Mouse (Mus musculus) CD4-positive helper T cell, adult 2 months (primary cell): ENCODE measurements around the gene Fra10ac1.

Experiments used
- DNase-seq: peaks from one replicate; pipeline ENCODE4 v3.0.0-alpha.2; 2012; ENCODE audit warnings: low read depth, missing footprints, low spot score

Fra10ac1 gene

GRCm38 (mm10) chr19:38223905-38224684 lies at the start of gene Fra10ac1:
Gene Fra10ac1, minus strand, starts transcription at chr19:38224156.
- peak; percentile 91 for DNase-seq

- DNase-seq = no peak
These were observed 47.1 kb upstream of the Fra10ac1 start for GRCm38 (mm10) chr19:38271071-38271470.

- DNase-seq = no peak
These were observed 43.5 kb upstream of the Fra10ac1 start for GRCm38 (mm10) chr19:38267469-38267868.

- DNase-seq = no peak
These were observed 41.8 kb upstream of the Fra10ac1 start for GRCm38 (mm10) chr19:38265767-38266166.

- no peak for DNase-seq
These were observed 40.8 kb upstream of the Fra10ac1 start, which contains the start of gene Lgi1 for GRCm38 (mm10) chr19:38264505-38265500. Gene Lgi1, plus strand, starts transcription at chr19:38264536.

GRCm38 (mm10) chr19:38263829-38264504 lies 40.0 kb upstream of the Fra10ac1 start:
- DNase-seq = no peak

GRCm38 (mm10) chr19:38261351-38261750 lies 37.4 kb upstream of the Fra10ac1 start:
- DNase-seq = no peak

GRCm38 (mm10) chr19:38260346-38260745 lies 36.4 kb upstream of the Fra10ac1 start:
- DNase-seq = no peak

GRCm38 (mm10) chr19:38259436-38259835 lies 35.5 kb upstream of the Fra10ac1 start:
- no peak for DNase-seq

GRCm38 (mm10) chr19:38258651-38259065 lies 34.7 kb upstream of the Fra10ac1 start:
- no peak for DNase-seq

GRCm38 (mm10) chr19:38253796-38254195 lies 29.8 kb upstream of the Fra10ac1 start:
- DNase-seq = peak; percentile 61

GRCm38 (mm10) chr19:38249627-38250026 lies 25.7 kb upstream of the Fra10ac1 start:
- no peak for DNase-seq

GRCm38 (mm10) chr19:38246177-38246622 lies 22.2 kb upstream of the Fra10ac1 start:
- DNase-seq = no peak

- no peak for DNase-seq
These were observed 21.6 kb upstream of the Fra10ac1 start for GRCm38 (mm10) chr19:38245361-38246176.

- no peak for DNase-seq
These were observed 20.8 kb upstream of the Fra10ac1 start for GRCm38 (mm10) chr19:38244748-38245147.

GRCm38 (mm10) chr19:38242314-38242852 lies 18.4 kb upstream of the Fra10ac1 start:
- DNase-seq = no peak

GRCm38 (mm10) chr19:38238213-38238951 lies 14.4 kb upstream of the Fra10ac1 start:
- no peak for DNase-seq

- peak; percentile 45 for DNase-seq
These were observed 13.9 kb upstream of the Fra10ac1 start for GRCm38 (mm10) chr19:38237834-38238212.

- DNase-seq = no peak
These were observed 12.6 kb upstream of the Fra10ac1 start for GRCm38 (mm10) chr19:38236526-38236925.

GRCm38 (mm10) chr19:38232516-38232915 lies 8.6 kb upstream of the Fra10ac1 start:
- no peak for DNase-seq
